Mouse (Mus musculus): ENCODE data around the gene Plpp3. TPM values are rescaled to one million over a fixed set of nuclear protein-coding genes. Genes with fewer than 3 reads are reported as not detected.

The Plpp3 gene
- total and polyA plus RNA-seq, 3 experiments: not detected

DNA sequence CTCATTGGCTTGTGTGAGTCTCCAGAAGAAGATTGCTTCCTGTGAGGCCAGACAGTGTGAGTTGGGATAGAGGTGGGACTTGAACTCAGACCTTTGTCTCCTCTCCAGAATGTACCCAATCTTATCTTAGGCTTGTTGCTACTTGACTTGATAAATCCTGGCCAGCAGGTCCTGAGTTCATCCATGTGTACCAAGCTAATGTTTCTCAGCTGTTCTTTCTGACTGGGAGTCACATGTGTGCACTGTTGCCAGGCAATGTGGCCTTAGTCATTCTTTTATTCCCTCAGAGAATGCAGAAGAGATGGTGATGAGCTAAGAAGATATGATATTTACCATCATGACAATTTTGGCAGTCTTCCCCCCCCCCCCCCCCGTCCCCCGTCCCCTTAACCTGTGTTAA, 115.9 kb downstream of the Plpp3 start:
- Histone ChIP-seq H3K27me3 (ENCODE audit: control insufficient read depth in 1 of 2, insufficient read depth in 2 of 2, low read length in 2 of 2) (no peaks in the 10 kb centered on the region), H3K79me2 (ENCODE audit: control insufficient read depth, insufficient read depth, low read length, poor library complexity) (no peaks in the 10 kb centered on the region), H3K4me3 (ENCODE audit: control insufficient read depth in 1 of 2, insufficient read depth in 1 of 2, low read depth in 2 of 2, low read length in 2 of 2) (no peak overlapping the region), H3K27ac (ENCODE audit: control insufficient read depth, low read depth, low read length) (no peak overlapping the region), H3K9ac (ENCODE audit: control insufficient read depth, low read depth, low read length, poor library complexity, severe bottlenecking) (no peak overlapping the region), H3K36me3 (ENCODE audit: control insufficient read depth in 1 of 2, insufficient read depth in 2 of 2, low read length in 2 of 2) (peaks cover 0 to 2% of the 10 kb centered on the region in 2 experiments; a peak in 2 of 4 replicates), H3K4me1 (ENCODE audit: control insufficient read depth in 1 of 2, insufficient read depth in 2 of 2, low read length in 2 of 2) (peaks cover 0 to 8% of the 10 kb centered on the region in 2 experiments), H3K9me3 (replicated peaks; ENCODE audit: insufficient read depth, low read length) (no peaks in the 10 kb centered on the region)
- no peak for DNase-seq (ENCODE audit: low read depth, low spot score)
- TF ChIP-seq MYB (IDR thresholded peaks at IDR 0.05; ENCODE audit: low read depth, low read length) (no peak), MAFK (IDR thresholded peaks at IDR 0.05; ENCODE audit: borderline replicate concordance, low read depth, low read length) (no peak), RAD21 (IDR thresholded peaks at IDR 0.05; ENCODE audit: low read depth, low read length) (no peak), NELFE (IDR thresholded peaks at IDR 0.05; ENCODE audit: low read depth, low read length) (no peak), MAZ (IDR thresholded peaks at IDR 0.05; ENCODE audit: low read depth, low read length) (no peak), TCF12 (IDR thresholded peaks at IDR 0.05; ENCODE audit: low read depth, low read length) (no peak), HCFC1 (IDR thresholded peaks at IDR 0.05; ENCODE audit: low read depth, low read length) (no peak), CHD2 (IDR thresholded peaks at IDR 0.05; ENCODE audit: low read length) (no peak), SMC3 (IDR thresholded peaks at IDR 0.05; ENCODE audit: low read depth, low read length) (no peak)

DNA sequence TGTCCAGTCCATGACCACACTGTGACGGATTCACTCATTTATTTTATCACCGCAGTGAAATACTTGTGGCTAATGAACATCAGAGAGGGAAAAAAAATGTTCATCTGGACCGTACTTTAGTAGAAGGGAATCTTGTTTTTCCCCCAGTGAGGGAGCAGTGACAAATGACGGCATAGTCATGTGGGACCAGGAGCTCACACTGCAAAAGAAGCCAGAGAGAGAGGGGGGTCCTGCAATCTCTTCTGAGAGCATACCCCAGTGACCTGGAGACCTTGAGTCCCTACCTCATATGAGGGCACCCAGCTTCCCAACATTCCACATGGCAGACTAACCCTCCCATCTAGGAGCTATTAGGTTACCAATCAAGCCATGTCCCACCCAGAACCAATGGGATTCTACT, 116.3 kb downstream of the Plpp3 start:
- H3K9me3 ChIP-seq (replicated peaks; ENCODE audit: insufficient read depth, low read length): no peaks in the 10 kb centered on the region
- TF ChIP-seq SIN3A (IDR thresholded peaks at IDR 0.05; ENCODE audit: low read length) (no peak), JUND (IDR thresholded peaks at IDR 0.05; ENCODE audit: low read depth, low read length) (no peak), CHD2 (IDR thresholded peaks at IDR 0.05; ENCODE audit: low read length) (no peak), USF2 (IDR thresholded peaks at IDR 0.05; ENCODE audit: borderline replicate concordance in 1 of 2, insufficient read depth in 1 of 2, low read depth in 1 of 2, low read length in 2 of 2) (no peak), ELF1 (IDR thresholded peaks at IDR 0.05; ENCODE audit: low read depth, low read length) (no peak), ZKSCAN1 (IDR thresholded peaks at IDR 0.05; ENCODE audit: low read depth, low read length) (no peak), MAZ (IDR thresholded peaks at IDR 0.05; ENCODE audit: low read depth, low read length) (no peak), NRF1 (IDR thresholded peaks at IDR 0.05; ENCODE audit: insufficient read depth, low read depth, low read length, poor library complexity, severe bottlenecking) (no peak), POLR2AphosphoS2 (IDR thresholded peaks at IDR 0.05; ENCODE audit: low read length) (no peak), SMC3 (IDR thresholded peaks at IDR 0.05; ENCODE audit: low read depth, low read length) (no peak), TCF12 (IDR thresholded peaks at IDR 0.05; ENCODE audit: low read depth, low read length) (no peak), ETS1 (IDR thresholded peaks at IDR 0.05; ENCODE audit: low read depth, low read length) (no peak), TAL1 (IDR thresholded peaks at IDR 0.05; ENCODE audit: low read length) (no peak), RCOR1 (IDR thresholded peaks at IDR 0.05; ENCODE audit: low read depth, low read length) (no peak), MAX (IDR thresholded peaks at IDR 0.05; ENCODE audit: low read length) (no peak), POLR2A (IDR thresholded peaks at IDR 0.05; ENCODE audit: control insufficient read depth in 1 of 2, insufficient read depth in 1 of 2, low read depth in 1 of 2, low read length in 2 of 2, poor library complexity in 1 of 2) (no peak)
- peaks cover 0 to 2% of the 10 kb centered on the region in 2 experiments; a peak in 2 of 4 replicates for H3K36me3 ChIP-seq (ENCODE audit: control insufficient read depth in 1 of 2, insufficient read depth in 2 of 2, low read length in 2 of 2)
- no peak for DNase-seq (ENCODE audit: low read depth, low spot score)
- H3K4me3 ChIP-seq (ENCODE audit: control insufficient read depth in 1 of 2, insufficient read depth in 1 of 2, low read depth in 2 of 2, low read length in 2 of 2): no peak overlapping the region
- H3K27ac ChIP-seq (ENCODE audit: control insufficient read depth, low read depth, low read length): no peak overlapping the region
- peaks cover 0 to 8% of the 10 kb centered on the region in 2 experiments for H3K4me1 ChIP-seq (ENCODE audit: control insufficient read depth in 1 of 2, insufficient read depth in 2 of 2, low read length in 2 of 2)
- no peak overlapping the region for H3K9ac ChIP-seq (ENCODE audit: control insufficient read depth, low read depth, low read length, poor library complexity, severe bottlenecking)
- no peaks in the 10 kb centered on the region for H3K79me2 ChIP-seq (ENCODE audit: control insufficient read depth, insufficient read depth, low read length, poor library complexity)
- H3K27me3 ChIP-seq (ENCODE audit: control insufficient read depth in 1 of 2, insufficient read depth in 2 of 2, low read length in 2 of 2): no peaks in the 10 kb centered on the region
